Mouse (Mus musculus) megakaryocyte, embryonic 14.5 days (primary cell): ENCODE measurements around the gene Mroh2a.

Source experiments
- FLI1 ChIP-seq: IDR thresholded peaks from 2 replicates; pipeline ENCODE4 v1.6.1; 2012; ENCODE audit warnings: low read length, inconsistent platforms, mixed read lengths
- GATA1 ChIP-seq: IDR thresholded peaks from 3 replicates; pipeline ENCODE4 v1.6.1; 2012; ENCODE audit warnings: mixed read lengths, low read length, inconsistent platforms, borderline replicate concordance

- no peak for TF ChIP-seq GATA1
- no peak for TF ChIP-seq FLI1
Measured at GRCm38 (mm10) chr1:88267489-88267888, 40.7 kb downstream of the Mroh2a start.
